Mouse (Mus musculus) thymus, postnatal 4 days (tissue): ENCODE results near the gene Leng1.
A peak's percentile ranks its signal among the peaks of the same experiment; 100 is the strongest.
"Not testable (repeated sequence)": the region's sequence is repeated elsewhere in the genome, so short reads cannot be mapped to it uniquely, and the experiment has no call there.

ENCODE experiments used
- DNase-seq: peaks from one replicate; pipeline ENCODE4 v3.0.0; 2021

The Leng1 gene

GRCm38 (mm10) chr7:3665215-3666114 lies at the start of gene Leng1:
Leng1 (minus strand) TSS chr7:3665840.
- peak; percentile 88 for DNase-seq

GRCm38 (mm10) chr7:3715249-3715648 lies 49.6 kb upstream of the Leng1 start:
- no peak for DNase-seq

- DNase-seq: no peak
Measured at GRCm38 (mm10) chr7:3712264-3712942, 46.8 kb upstream of the Leng1 start.

GRCm38 (mm10) chr7:3709000-3709399 lies 43.4 kb upstream of the Leng1 start:
- no peak for DNase-seq

GRCm38 (mm10) chr7:3708447-3708980 lies 42.9 kb upstream of the Leng1 start:
- not testable (repeated sequence) for DNase-seq

- DNase-seq: no peak
Measured at GRCm38 (mm10) chr7:3707568-3708413, 42.2 kb upstream of the Leng1 start.

GRCm38 (mm10) chr7:3707027-3707426 lies 41.4 kb upstream of the Leng1 start:
- DNase-seq: no peak

- no peak for DNase-seq
Measured at GRCm38 (mm10) chr7:3706343-3706934, 40.8 kb upstream of the Leng1 start.

GRCm38 (mm10) chr7:3705911-3706310 lies 40.3 kb upstream of the Leng1 start:
- DNase-seq: no peak

- DNase-seq: not testable (repeated sequence)
Measured at GRCm38 (mm10) chr7:3705461-3705860, 39.8 kb upstream of the Leng1 start.

- no peak for DNase-seq
Measured at GRCm38 (mm10) chr7:3704475-3704874, 38.8 kb upstream of the Leng1 start.

GRCm38 (mm10) chr7:3703879-3704441 lies 38.3 kb upstream of the Leng1 start, which contains the start of gene Rps9:
Rps9 (plus strand) TSS chr7:3703993.
- peak; percentile 96 for DNase-seq

GRCm38 (mm10) chr7:3703148-3703878 lies 37.7 kb upstream of the Leng1 start:
- no peak for DNase-seq

GRCm38 (mm10) chr7:3698471-3698870 lies 32.8 kb upstream of the Leng1 start:
- DNase-seq: no peak

- DNase-seq: peak; percentile 32
Measured at GRCm38 (mm10) chr7:3694949-3695305, 29.3 kb upstream of the Leng1 start.

GRCm38 (mm10) chr7:3694076-3694948 lies 28.7 kb upstream of the Leng1 start:
- peak; percentile 79 for DNase-seq

GRCm38 (mm10) chr7:3693809-3694075 lies 28.1 kb upstream of the Leng1 start:
- peak; percentile 75 for DNase-seq

- peak; percentile 99 for DNase-seq
Measured at GRCm38 (mm10) chr7:3692987-3693808, 27.6 kb upstream of the Leng1 start, which contains the start of gene Mboat7. Mboat7 (minus strand) TSS chr7:3693523.

GRCm38 (mm10) chr7:3692382-3692986 lies 26.8 kb upstream of the Leng1 start, which contains the start of gene Tsen34:
Tsen34 (plus strand) TSS chr7:3692863.
- no peak for DNase-seq
